Mouse (Mus musculus) brain, embryonic 14.5 days (tissue): ENCODE data around the gene Erich3.

Experiments used
- CTCF ChIP-seq: fragments of 200-500 bp; IDR thresholded peaks from 2 replicates; pipeline ENCODE4 v1.5.1; 2012; ENCODE audit warnings: inconsistent platforms, mild to moderate bottlenecking, moderate library complexity, borderline replicate concordance; ENCODE audit not compliant: insufficient read depth, insufficient read length; ENCODE audit errors: extremely low read depth
- POLR2A ChIP-seq: fragments of 200-500 bp; IDR thresholded peaks from 2 replicates; pipeline ENCODE4 v1.6.1; 2012; ENCODE audit warnings: mild to moderate bottlenecking, inconsistent platforms, borderline replicate concordance; ENCODE audit not compliant: poor library complexity, insufficient read depth, insufficient read length, severe bottlenecking; ENCODE audit errors: extremely low read depth

DNA sequence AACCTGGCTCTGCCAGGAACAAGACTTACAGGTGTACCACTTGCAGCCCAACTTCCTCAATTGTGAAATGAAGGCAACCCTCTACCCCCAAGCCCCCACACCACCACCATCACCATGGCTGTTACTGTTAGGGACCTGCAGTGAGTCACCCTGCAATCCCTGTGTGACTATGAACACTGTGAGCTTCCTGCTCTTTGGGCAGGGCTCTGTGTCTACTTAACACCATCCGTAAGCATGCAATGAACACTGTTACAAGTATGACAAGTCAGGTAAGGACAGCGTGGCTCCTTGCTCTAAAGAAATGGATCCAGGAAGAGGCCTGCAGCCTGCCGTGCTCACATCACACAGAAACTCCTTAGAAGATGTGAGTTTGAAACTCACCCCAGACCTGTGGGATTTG, 33.0 kb downstream of the Erich3 start:
- TF ChIP-seq CTCF: no peak
- no peak for TF ChIP-seq POLR2A
